Mouse (Mus musculus) layer of hippocampus, postnatal 36 days (tissue): ENCODE measurements around the gene Gm48551. TPM values are rescaled to one million over a fixed set of nuclear protein-coding genes. Genes with fewer than 3 reads are reported as not detected.

Source experiments
- DNase-seq, 2 experiments: peaks; one replicate each; pipeline ENCODE4 v3.0.0; 2022
- total RNA-seq, 2 experiments: library from RNA; stranded (reverse); gene quantifications; 2 replicates each; pipeline ENCODE4 v1.2.3; 2021

Gene Gm48551
- total RNA-seq, 2 experiments from 2014 or later, result 4.0 to 6.6 TPM

- no peak for DNase-seq
These were observed 20.5 kb downstream of the Gm48551 start for GRCm38 (mm10) chr10:81404720-81405119.

GRCm38 (mm10) chr10:81405588-81406201 lies 21.4 kb downstream of the Gm48551 start:
- DNase-seq, result no peak

- no peak for DNase-seq
These were observed 22.5 kb downstream of the Gm48551 start for GRCm38 (mm10) chr10:81406504-81407440.

- peak; percentile 61 to 63 for DNase-seq
These were observed 23.5 kb downstream of the Gm48551 start for GRCm38 (mm10) chr10:81407539-81408423.

- no peak for DNase-seq
These were observed 24.1 kb downstream of the Gm48551 start for GRCm38 (mm10) chr10:81408424-81408729.

- no peak for DNase-seq
These were observed 24.6 kb downstream of the Gm48551 start for GRCm38 (mm10) chr10:81408871-81409291.

- DNase-seq, result no peak
These were observed 25.1 kb downstream of the Gm48551 start for GRCm38 (mm10) chr10:81409330-81409729.

GRCm38 (mm10) chr10:81410350-81410749 lies 26.1 kb downstream of the Gm48551 start:
- no peak for DNase-seq

GRCm38 (mm10) chr10:81410981-81411380 lies 26.7 kb downstream of the Gm48551 start:
- no peak for DNase-seq

GRCm38 (mm10) chr10:81411471-81412400 lies 27.5 kb downstream of the Gm48551 start:
- DNase-seq, result peak; percentile 60 to 76

- no peak for DNase-seq
These were observed 28.5 kb downstream of the Gm48551 start for GRCm38 (mm10) chr10:81412586-81413309.

- DNase-seq, result peak; percentile 82 to 83
These were observed 29.3 kb downstream of the Gm48551 start for GRCm38 (mm10) chr10:81413310-81414261.

GRCm38 (mm10) chr10:81414682-81415081 lies 30.4 kb downstream of the Gm48551 start:
- DNase-seq, result no peak

- no peak for DNase-seq
These were observed 30.9 kb downstream of the Gm48551 start for GRCm38 (mm10) chr10:81415146-81415545.

GRCm38 (mm10) chr10:81415549-81416310 lies 31.5 kb downstream of the Gm48551 start:
- no peak for DNase-seq

- DNase-seq, result peak; percentile 87 to 89
These were observed 32.4 kb downstream of the Gm48551 start for GRCm38 (mm10) chr10:81416581-81417226.

- DNase-seq, result no peak
These were observed 33.3 kb downstream of the Gm48551 start for GRCm38 (mm10) chr10:81417227-81418215.
